Mouse (Mus musculus) MEL (cell line): Measurements from ENCODE around the gene Stard5. TPM values are rescaled to one million over a fixed set of nuclear protein-coding genes. Genes with fewer than 3 reads are reported as not detected.

ENCODE experiments used
- DNase-seq: peaks from one replicate; pipeline ENCODE4 v3.0.0; 2011; ENCODE audit warnings: low read depth, low spot score
- H3K27ac ChIP-seq: 2 replicates; pipeline ENCODE4 v1.5.1; 2012; ENCODE audit warnings: low read depth, mild to moderate bottlenecking, control low read depth, low read length, moderate library complexity; ENCODE audit not compliant: control insufficient read depth
- H3K27me3 ChIP-seq, 2 experiments: fragments of 150-350 bp in 1 of 2; sonication (generic) in 1 of 2; 2 replicates each; pipeline ENCODE4 v1.6.1; 2012; ENCODE audit warnings: low read length in 2 of 2, mild to moderate bottlenecking in 2 of 2, improper control_type of control experiment in 1 of 2, moderate library complexity in 1 of 2; ENCODE audit not compliant: insufficient read depth in 2 of 2, control insufficient read depth in 1 of 2
- H3K36me3 ChIP-seq, 2 experiments: 2 replicates each; pipeline ENCODE4 v1.6.1; 2012 to 2014; ENCODE audit warnings: low read length in 2 of 2, improper control_type of control experiment in 1 of 2, inconsistent platforms in 1 of 2, mild to moderate bottlenecking in 1 of 2; ENCODE audit not compliant: insufficient read depth in 2 of 2, control insufficient read depth in 1 of 2
- H3K4me1 ChIP-seq, 2 experiments: fragments of 150-350 bp in 1 of 2; sonication (generic) in 1 of 2; 2 replicates each; pipeline ENCODE4 v1.6.1; 2012; ENCODE audit warnings: low read length in 2 of 2, improper control_type of control experiment in 1 of 2, mild to moderate bottlenecking in 1 of 2; ENCODE audit not compliant: insufficient read depth in 2 of 2, control insufficient read depth in 1 of 2
- H3K4me3 ChIP-seq, 2 experiments: fragments of 150-350 bp in 1 of 2; sonication (generic) in 1 of 2; 2 replicates each; pipeline ENCODE4 v1.5.1; 2012; ENCODE audit warnings: low read depth in 2 of 2, low read length in 2 of 2, mild to moderate bottlenecking in 2 of 2, moderate library complexity in 2 of 2, control low read depth in 1 of 2, improper control_type of control experiment in 1 of 2; ENCODE audit not compliant: control insufficient read depth in 1 of 2, insufficient read depth in 1 of 2
- H3K79me2 ChIP-seq: 2 replicates; pipeline ENCODE4 v1.6.1; 2012; ENCODE audit warnings: mild to moderate bottlenecking, low read length, moderate library complexity; ENCODE audit not compliant: control insufficient read depth, poor library complexity, insufficient read depth
- H3K9ac ChIP-seq: 2 replicates; pipeline ENCODE4 v1.6.1; 2012; ENCODE audit warnings: low read depth, mild to moderate bottlenecking, control low read depth, low read length, moderate library complexity; ENCODE audit not compliant: control insufficient read depth, poor library complexity, severe bottlenecking
- H3K9me3 ChIP-seq: fragments of 150-350 bp; sonication (generic); replicated peaks from 2 replicates; pipeline ENCODE4 v1.6.1; 2012; ENCODE audit warnings: mild to moderate bottlenecking, low read length, improper control_type of control experiment, moderate library complexity; ENCODE audit not compliant: insufficient read depth
- CHD1 ChIP-seq: IDR thresholded peaks from 2 replicates; pipeline ENCODE4 v1.6.1; 2012; ENCODE audit warnings: low read depth, mild to moderate bottlenecking, inconsistent platforms, low read length, improper control_type of control experiment
- CHD2 ChIP-seq: IDR thresholded peaks from 2 replicates; pipeline ENCODE4 v1.6.1; 2011; ENCODE audit warnings: low read length, improper control_type of control experiment
- CTCF ChIP-seq, 3 experiments: IDR thresholded peaks in 2 of 3; conservative IDR thresholded peaks in 1 of 3; 2 replicates each; pipeline ENCODE4 v1.5.1; 2011 to 2012; ENCODE audit warnings: low read length in 3 of 3, low read depth in 2 of 3, mild to moderate bottlenecking in 2 of 3, improper control_type of control experiment in 1 of 3, inconsistent platforms in 1 of 3, mixed read lengths in 1 of 3, moderate library complexity in 1 of 3; ENCODE audit not compliant: control insufficient read depth in 1 of 3, insufficient read depth in 1 of 3, poor library complexity in 1 of 3, severe bottlenecking in 1 of 3
- E2F4 ChIP-seq: IDR thresholded peaks from 2 replicates; pipeline ENCODE4 v1.6.1; 2011; ENCODE audit warnings: low read depth, low read length, improper control_type of control experiment, borderline replicate concordance
- EP300 ChIP-seq, 2 experiments: IDR thresholded peaks; 2 replicates each; pipeline ENCODE4 v1.6.1; 2011; ENCODE audit warnings: improper control_type of control experiment in 2 of 2, low read length in 2 of 2, low read depth in 1 of 2, mild to moderate bottlenecking in 1 of 2
- ETS1 ChIP-seq: IDR thresholded peaks from 2 replicates; pipeline ENCODE4 v1.6.1; 2012; ENCODE audit warnings: low read depth, mild to moderate bottlenecking, inconsistent platforms, low read length, improper control_type of control experiment, moderate library complexity
- GATA1 ChIP-seq: IDR thresholded peaks from 2 replicates; pipeline ENCODE4 v1.6.1; 2011; ENCODE audit warnings: low read depth, low read length, improper control_type of control experiment
- HCFC1 ChIP-seq: IDR thresholded peaks from 2 replicates; pipeline ENCODE4 v1.6.1; 2012; ENCODE audit warnings: low read depth, mild to moderate bottlenecking, inconsistent platforms, low read length, improper control_type of control experiment, moderate library complexity
- JUND ChIP-seq: IDR thresholded peaks from 2 replicates; pipeline ENCODE4 v1.6.1; 2011; ENCODE audit warnings: low read depth, mild to moderate bottlenecking, improper control_type of control experiment, low read length
- MAFK ChIP-seq: IDR thresholded peaks from 2 replicates; pipeline ENCODE4 v1.6.1; 2011; ENCODE audit warnings: low read depth, mild to moderate bottlenecking, low read length, improper control_type of control experiment, borderline replicate concordance
- MYB ChIP-seq: IDR thresholded peaks from 2 replicates; pipeline ENCODE4 v1.6.1; 2011; ENCODE audit warnings: mild to moderate bottlenecking, low read depth, low read length, improper control_type of control experiment
- MYC ChIP-seq: IDR thresholded peaks from 2 replicates; pipeline ENCODE4 v1.6.1; 2011; ENCODE audit warnings: low read depth, mild to moderate bottlenecking, low read length, improper control_type of control experiment, moderate library complexity
- NELFE ChIP-seq: IDR thresholded peaks from 2 replicates; pipeline ENCODE4 v1.6.1; 2011; ENCODE audit warnings: low read depth, low read length, improper control_type of control experiment
- POLR2A ChIP-seq, 2 experiments: IDR thresholded peaks; 2 replicates each; pipeline ENCODE4 v1.6.1; 2011 to 2012; ENCODE audit warnings: low read length in 2 of 2, mild to moderate bottlenecking in 2 of 2, control low read depth in 1 of 2, improper control_type of control experiment in 1 of 2, low read depth in 1 of 2, moderate library complexity in 1 of 2; ENCODE audit not compliant: control insufficient read depth in 1 of 2, insufficient read depth in 1 of 2, poor library complexity in 1 of 2
- POLR2AphosphoS2 ChIP-seq: IDR thresholded peaks from 2 replicates; pipeline ENCODE4 v1.6.1; 2011; ENCODE audit warnings: low read length, improper control_type of control experiment
- RAD21 ChIP-seq: IDR thresholded peaks from 2 replicates; pipeline ENCODE4 v1.6.1; 2011; ENCODE audit warnings: mild to moderate bottlenecking, low read depth, low read length, improper control_type of control experiment
- RCOR1 ChIP-seq: IDR thresholded peaks from 2 replicates; pipeline ENCODE4 v1.6.1; 2012; ENCODE audit warnings: low read depth, mild to moderate bottlenecking, inconsistent platforms, low read length, improper control_type of control experiment
- SIN3A ChIP-seq: IDR thresholded peaks from 2 replicates; pipeline ENCODE4 v1.6.1; 2012; ENCODE audit warnings: low read length, improper control_type of control experiment, inconsistent platforms
- SMC3 ChIP-seq: IDR thresholded peaks from 2 replicates; pipeline ENCODE4 v1.6.1; 2011; ENCODE audit warnings: low read depth, low read length, improper control_type of control experiment
- TCF12 ChIP-seq: IDR thresholded peaks from 2 replicates; pipeline ENCODE4 v1.6.1; 2014; ENCODE audit warnings: low read depth, mild to moderate bottlenecking, inconsistent platforms, low read length, improper control_type of control experiment, moderate library complexity
- UBTF ChIP-seq: IDR thresholded peaks from 2 replicates; pipeline ENCODE4 v1.6.1; 2012; ENCODE audit warnings: low read depth, mild to moderate bottlenecking, inconsistent platforms, low read length, improper control_type of control experiment, moderate library complexity, borderline replicate concordance; ENCODE audit not compliant: insufficient read depth
- USF1 ChIP-seq: IDR thresholded peaks from 2 replicates; pipeline ENCODE4 v1.6.1; 2014; ENCODE audit warnings: low read depth, mild to moderate bottlenecking, inconsistent platforms, low read length, improper control_type of control experiment, moderate library complexity
- ZKSCAN1 ChIP-seq: IDR thresholded peaks from 2 replicates; pipeline ENCODE4 v1.6.1; 2012; ENCODE audit warnings: low read depth, mild to moderate bottlenecking, inconsistent platforms, low read length, improper control_type of control experiment, moderate library complexity
- ZMIZ1 ChIP-seq: IDR thresholded peaks from 2 replicates; pipeline ENCODE4 v1.6.1; 2012; ENCODE audit warnings: low read depth, mild to moderate bottlenecking, inconsistent platforms, low read length, improper control_type of control experiment, moderate library complexity
- ZNF384 ChIP-seq: IDR thresholded peaks from 2 replicates; pipeline ENCODE4 v1.6.1; 2012; ENCODE audit warnings: low read depth, mild to moderate bottlenecking, inconsistent platforms, low read length, improper control_type of control experiment
- polyA plus RNA-seq, 2 experiments: library from polyadenylated mRNA; stranded (reverse) in 1 of 2; unstranded in 1 of 2; fragments of >175 nt in 1 of 2; fragments of >200 nt in 1 of 2; gene quantifications; 2 replicates each; pipeline versions ENCODE4 v1.2.1 to v1.2.4; 2012; ENCODE audit warnings: low replicate concordance in 2 of 2, low read depth in 1 of 2; ENCODE audit not compliant: insufficient read length in 2 of 2, insufficient read depth in 1 of 2, missing spikeins in 1 of 2
- total RNA-seq: library from RNA; depleted of rRNA; stranded (reverse); fragments of 300-350 nt; gene quantifications from 2 replicates; pipeline ENCODE4 v1.2.3, GENCODE M21; 2012

Gene Stard5
- total and polyA plus RNA-seq, 3 experiments, result 2.3 to 3.1 TPM; not detected in 1

- Histone ChIP-seq H3K27ac (no peak overlapping the region), H3K79me2 (no peaks in the 10 kb centered on the region), H3K36me3 (no peaks in the 10 kb centered on the region), H3K4me1 (no peaks in the 10 kb centered on the region), H3K4me3 (no peak overlapping the region), H3K9ac (no peak overlapping the region), H3K27me3 (no peaks in the 10 kb centered on the region), H3K9me3 (no peaks in the 10 kb centered on the region)
- TF ChIP-seq NELFE (no peak), TCF12 (no peak), SMC3 (no peak), JUND (no peak), UBTF (no peak), MYB (no peak), GATA1 (no peak), RCOR1 (no peak), EP300 (IDR thresholded peaks at IDR 0.05; ENCODE audit: low read depth in 1 of 2, low read length in 2 of 2) (no peak)
- DNase-seq, result no peak
Observed at GRCm38 (mm10) chr7:83650638-83651037, 18.9 kb downstream of the Stard5 start.

- H3K36me3 ChIP-seq, result no peaks in the 10 kb centered on the region
- no peak for DNase-seq
- H3K27me3 ChIP-seq, result no peaks in the 10 kb centered on the region
- TF ChIP-seq ZMIZ1, result no peak
- no peak overlapping the region for H3K9ac ChIP-seq
- no peaks in the 10 kb centered on the region for H3K4me1 ChIP-seq
- H3K27ac ChIP-seq, result no peak overlapping the region
- no peak overlapping the region for H3K4me3 ChIP-seq
- no peaks in the 10 kb centered on the region for H3K9me3 ChIP-seq
- no peaks in the 10 kb centered on the region for H3K79me2 ChIP-seq
Observed at GRCm38 (mm10) chr7:83652498-83652897, 20.7 kb downstream of the Stard5 start.

- Histone ChIP-seq H3K9me3 (no peaks in the 10 kb centered on the region), H3K4me1 (no peaks in the 10 kb centered on the region), H3K9ac (no peak overlapping the region), H3K4me3 (no peak overlapping the region), H3K27ac (no peak overlapping the region), H3K36me3 (no peaks in the 10 kb centered on the region), H3K27me3 (no peaks in the 10 kb centered on the region), H3K79me2 (no peaks in the 10 kb centered on the region)
- no peak for DNase-seq
- TF ChIP-seq MYB (no peak), HCFC1 (no peak), SIN3A (no peak), POLR2A (IDR thresholded peaks at IDR 0.05; ENCODE audit: control insufficient read depth in 1 of 2, insufficient read depth in 1 of 2, low read depth in 1 of 2, low read length in 2 of 2, poor library complexity in 1 of 2) (no peak), CHD1 (no peak), GATA1 (no peak), MAFK (no peak), ZNF384 (no peak), CTCF (IDR thresholded peaks at IDR 0.05 in 2 of 3, conservative IDR thresholded peaks at IDR 0.05 in 1 of 3; ENCODE audit: control insufficient read depth in 1 of 3, insufficient read depth in 1 of 3, low read depth in 2 of 3, low read length in 3 of 3, poor library complexity in 1 of 3, severe bottlenecking in 1 of 3) (no peak), POLR2AphosphoS2 (no peak), USF1 (no peak), MYC (no peak), TCF12 (no peak), E2F4 (no peak), ETS1 (no peak), ZKSCAN1 (no peak), RAD21 (no peak), UBTF (no peak), JUND (no peak), CHD2 (no peak)
Observed at GRCm38 (mm10) chr7:83653605-83654051, 21.9 kb downstream of the Stard5 start.
